Mouse (Mus musculus) intestine, postnatal 0 days (tissue): ENCODE measurements around the gene Antxr1. TPM values are rescaled to one million over a fixed set of nuclear protein-coding genes. Genes with fewer than 3 reads are reported as not detected.

Experiments used
- ATAC-seq: fragments of 200-750 bp; cut with Nextera tagmentation; 2 replicates; pipeline ENCODE4 v1.8.0; 2017; ENCODE audit warnings: mild to moderate bottlenecking, moderate TSS enrichment, moderate library complexity
- H3K27ac ChIP-seq: fragments of 300-500 bp; sonication (generic); 2 replicates; pipeline ENCODE4 v1.5.1; 2014; ENCODE audit warnings: mild to moderate bottlenecking, low read depth, low read length, moderate library complexity
- H3K27me3 ChIP-seq: fragments of 300-500 bp; sonication (generic); replicated peaks from 2 replicates; pipeline ENCODE4 v1.6.1; 2014; ENCODE audit warnings: low read length, mixed read lengths; ENCODE audit not compliant: control insufficient read depth, insufficient read depth
- H3K36me3 ChIP-seq: fragments of 300-500 bp; sonication (generic); 2 replicates; pipeline ENCODE4 v1.6.1; 2014; ENCODE audit warnings: mild to moderate bottlenecking, moderate library complexity; ENCODE audit not compliant: control insufficient read depth, insufficient read depth
- H3K4me1 ChIP-seq: fragments of 300-500 bp; sonication (generic); replicated peaks from 2 replicates; pipeline ENCODE4 v1.6.1; 2014; ENCODE audit warnings: antibody characterized with exemption, low read length, mixed read lengths; ENCODE audit not compliant: control insufficient read depth, insufficient read depth
- H3K4me2 ChIP-seq: fragments of 300-500 bp; sonication (generic); replicated peaks from 2 replicates; pipeline ENCODE4 v1.6.1; 2014; ENCODE audit warnings: low read depth, mild to moderate bottlenecking, moderate library complexity
- H3K4me3 ChIP-seq: fragments of 300-500 bp; sonication (generic); 2 replicates; pipeline ENCODE4 v1.5.1; 2014; ENCODE audit warnings: low read depth, low read length
- H3K9ac ChIP-seq: fragments of 300-500 bp; sonication (generic); 2 replicates; pipeline ENCODE4 v1.6.1; 2014; ENCODE audit warnings: mild to moderate bottlenecking, low read depth, low read length
- H3K9me3 ChIP-seq: fragments of 300-500 bp; sonication (generic); 2 replicates; pipeline ENCODE4 v1.6.1; 2016; ENCODE audit warnings: mixed run types; ENCODE audit not compliant: control insufficient read depth
- CTCF ChIP-seq: sonication (generic); IDR thresholded peaks from 2 replicates; pipeline ENCODE4 v1.5.1; 2016; ENCODE audit warnings: low read depth, mild to moderate bottlenecking, control low read depth, antibody characterized with exemption, moderate library complexity
- WGBS: fragments of 180-500 bp; shearing (Covaris S2); extraction: QIAGEN DNeasy Blood & Tissue Kit; methylation state at CpG from one replicate; pipeline ENCODE4 v1.1.7; 2014; 5-methylcytosine and 5-hydroxymethylcytosine counted together
- polyA plus RNA-seq: library from polyadenylated mRNA; unstranded; fragments of >200 nt; fragmentation: Nextera tagmentation; extraction: Ambion mirVana; gene quantifications from 2 replicates; pipeline ENCODE4 v1.2.1, GENCODE M21; 2015

Antxr1 gene
- polyA plus RNA-seq, 1 experiment from 2014 or later: 4.9 TPM

DNA sequence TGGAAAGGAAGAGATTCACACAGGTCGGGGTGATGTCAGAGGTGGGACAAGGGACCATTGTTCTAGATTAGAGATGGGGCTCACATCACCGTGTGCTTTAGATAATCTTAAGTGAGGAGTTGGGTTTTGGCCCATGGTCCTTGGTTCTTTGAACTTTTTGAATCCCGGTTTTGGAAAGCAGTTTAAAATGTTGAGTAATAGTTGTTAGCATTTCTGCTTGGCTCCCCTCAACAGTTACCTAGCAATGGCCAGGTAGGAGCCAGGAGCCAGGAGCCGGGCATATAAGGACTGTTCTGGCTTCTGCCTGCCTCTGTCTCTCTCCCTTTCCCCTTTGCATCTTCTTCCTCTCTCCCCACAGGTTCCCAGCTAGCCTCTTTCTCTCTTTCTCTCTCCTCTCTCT, 62.5 kb downstream of the Antxr1 start:
- ATAC-seq: no peak
- H3K9ac ChIP-seq: no peak overlapping the region
- H3K27ac ChIP-seq: no peak overlapping the region
- 0 out of 2 replicates have a peak, but pooled peaks cover 3% of the 10 kb centered on the region for H3K4me1 ChIP-seq
- no peak for TF ChIP-seq CTCF
- no peaks in the 10 kb centered on the region for H3K27me3 ChIP-seq
- H3K4me3 ChIP-seq: no peak overlapping the region
- 70% methylated on average over 4 of the region's 4 CpGs for WGBS
- H3K9me3 ChIP-seq: peaks cover 5% of the 10 kb centered on the region; the same call in 1 of the 2 replicates
- no peaks in the 10 kb centered on the region for H3K36me3 ChIP-seq
- no peak overlapping the region for H3K4me2 ChIP-seq

DNA sequence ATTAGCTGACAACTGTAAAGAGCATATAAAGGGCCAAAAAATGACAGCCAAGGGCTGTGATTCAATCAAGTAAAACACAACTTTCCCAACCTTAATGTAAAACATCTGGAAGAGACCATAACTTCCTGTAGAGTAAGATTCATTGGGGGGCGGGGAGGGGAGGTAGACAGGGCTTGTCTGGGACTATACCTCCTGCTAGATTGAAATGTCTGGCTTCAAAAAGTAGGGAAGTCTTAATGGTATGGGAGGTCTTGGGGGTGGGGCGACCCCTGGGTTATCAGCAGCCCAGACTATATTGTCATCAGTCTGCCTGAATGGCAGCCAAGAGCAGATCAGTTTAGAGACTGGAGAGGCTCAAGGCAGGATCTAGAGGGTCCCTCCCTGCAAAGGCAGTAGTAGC, 63.4 kb downstream of the Antxr1 start:
- ATAC-seq: no peak
- WGBS: 79% methylated on average over 2 of the region's 2 CpGs

DNA sequence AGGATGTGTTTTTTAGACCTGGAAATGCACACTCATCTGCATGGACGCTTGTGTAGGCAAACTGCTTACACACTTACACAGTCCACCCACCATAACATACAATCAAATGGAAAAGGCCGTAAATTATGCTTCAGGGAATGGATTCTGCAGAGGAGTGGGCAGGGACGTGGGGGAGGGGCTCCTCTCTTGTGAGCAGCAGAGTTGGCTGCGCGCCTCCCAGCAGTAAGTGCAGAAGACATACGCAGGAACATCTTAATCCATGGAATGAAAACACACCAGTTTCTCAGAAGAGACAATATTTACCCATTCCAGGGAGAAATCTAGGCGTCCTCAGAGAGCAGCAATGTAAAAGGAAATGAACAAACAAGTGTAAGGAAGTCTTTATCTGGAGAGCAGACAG, 65.2 kb downstream of the Antxr1 start:
- no peak for TF ChIP-seq CTCF
- H3K27me3 ChIP-seq: no peaks in the 10 kb centered on the region
- no peaks in the 10 kb centered on the region for H3K4me1 ChIP-seq
- no peak overlapping the region for H3K4me2 ChIP-seq
- no peak overlapping the region for H3K4me3 ChIP-seq
- peaks cover 5% of the 10 kb centered on the region; the same call in 1 of the 2 replicates for H3K9me3 ChIP-seq
- ATAC-seq: no peak
- H3K27ac ChIP-seq: no peak overlapping the region
- WGBS: 10% methylated on average over 7 of the region's 7 CpGs
- H3K9ac ChIP-seq: no peak overlapping the region
- no peaks in the 10 kb centered on the region for H3K36me3 ChIP-seq

More for the DNA sequence above, 63.4 kb downstream of the Antxr1 start:
- TF ChIP-seq CTCF: no peak
- H3K27ac ChIP-seq: no peak overlapping the region
- H3K4me2 ChIP-seq: no peak overlapping the region
- H3K9ac ChIP-seq: no peak overlapping the region
- no peak overlapping the region for H3K4me3 ChIP-seq
- no peaks in the 10 kb centered on the region for H3K36me3 ChIP-seq
- 0 out of 2 replicates have a peak, but pooled peaks cover 3% of the 10 kb centered on the region for H3K4me1 ChIP-seq
- H3K27me3 ChIP-seq: no peaks in the 10 kb centered on the region
- peaks cover 5% of the 10 kb centered on the region; the same call in 1 of the 2 replicates for H3K9me3 ChIP-seq

DNA sequence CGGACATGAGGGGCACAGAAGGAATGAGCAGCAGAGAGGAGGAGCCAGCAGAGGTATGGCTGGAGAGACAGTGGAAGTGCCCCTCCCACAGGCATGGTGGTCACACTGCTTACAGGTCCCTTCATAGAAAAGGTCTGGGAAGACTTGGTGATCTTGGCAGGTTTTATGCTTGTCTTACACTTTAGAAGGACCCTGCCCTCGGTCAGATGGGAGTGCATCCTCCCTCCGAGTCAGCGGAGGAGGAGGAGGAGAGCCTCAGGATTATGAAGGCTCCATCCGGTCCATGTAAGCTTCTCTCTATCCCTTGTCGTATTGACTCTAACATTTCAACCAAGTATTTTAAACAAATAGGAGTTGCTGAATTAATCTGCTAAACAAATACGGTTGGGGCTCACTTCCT, 65.7 kb downstream of the Antxr1 start:
- no peak overlapping the region for H3K9ac ChIP-seq
- no peak overlapping the region for H3K4me2 ChIP-seq
- no peaks in the 10 kb centered on the region for H3K36me3 ChIP-seq
- H3K27ac ChIP-seq: no peak overlapping the region
- no peaks in the 10 kb centered on the region for H3K27me3 ChIP-seq
- no peak for TF ChIP-seq CTCF
- no peaks in the 10 kb centered on the region for H3K4me1 ChIP-seq
- H3K9me3 ChIP-seq: peaks cover 5% of the 10 kb centered on the region; the same call in 1 of the 2 replicates
- 46% methylated on average over 7 of the region's 7 CpGs for WGBS
- no peak for ATAC-seq
- no peak overlapping the region for H3K4me3 ChIP-seq

DNA sequence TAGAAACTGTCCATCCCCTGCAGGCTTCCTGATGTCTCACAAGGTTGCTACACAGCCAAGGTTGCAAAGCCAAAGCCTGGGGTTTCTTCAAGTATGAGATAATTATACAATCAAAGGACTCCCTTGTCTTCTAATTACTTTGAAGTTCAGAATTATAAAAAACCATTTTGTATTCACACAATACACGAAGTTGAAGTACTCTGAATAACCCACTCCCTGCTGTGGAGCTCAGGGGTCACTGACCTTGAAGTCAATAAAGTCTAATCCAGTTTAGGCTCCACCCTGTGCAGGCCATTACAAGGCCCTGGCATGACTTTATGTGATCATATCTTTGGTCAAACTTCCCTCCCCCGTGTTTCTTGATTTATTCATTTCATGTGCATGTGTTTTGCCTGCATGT, 73.0 kb downstream of the Antxr1 start:
- no peak overlapping the region for H3K4me3 ChIP-seq

DNA sequence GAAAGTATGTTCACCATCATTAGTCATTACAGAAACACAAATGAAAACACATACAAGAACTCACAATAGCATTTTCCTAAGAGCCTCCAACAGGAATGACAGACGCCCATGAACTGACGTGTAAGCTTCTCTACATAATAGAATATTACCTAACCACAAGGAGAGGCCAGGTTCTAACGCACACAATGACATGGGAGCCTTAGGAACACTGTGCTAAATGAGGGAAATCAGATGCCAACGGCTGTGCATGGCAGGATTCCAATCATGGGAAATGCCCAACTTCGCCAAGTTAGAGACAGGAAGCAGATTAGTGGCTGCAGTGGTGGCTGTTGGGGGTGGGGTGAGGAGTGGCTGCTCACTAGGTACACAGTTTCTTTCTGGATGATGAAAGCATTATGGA, 76.6 kb downstream of the Antxr1 start:
- H3K27me3 ChIP-seq: no peaks in the 10 kb centered on the region
- no peaks in the 10 kb centered on the region for H3K9me3 ChIP-seq
- no peak overlapping the region for H3K4me2 ChIP-seq
- H3K27ac ChIP-seq: no peak overlapping the region
- ATAC-seq: no peak
- H3K4me1 ChIP-seq: no peaks in the 10 kb centered on the region
- no peak overlapping the region for H3K4me3 ChIP-seq
- no peak overlapping the region for H3K9ac ChIP-seq
- no peak for TF ChIP-seq CTCF
- WGBS: 80% methylated on average over 5 of the region's 5 CpGs
- H3K36me3 ChIP-seq: no peaks in the 10 kb centered on the region

More for the DNA sequence above, 73.0 kb downstream of the Antxr1 start:
- no peaks in the 10 kb centered on the region for H3K4me1 ChIP-seq
- H3K27me3 ChIP-seq: no peaks in the 10 kb centered on the region
- TF ChIP-seq CTCF: no peak
- no peak for ATAC-seq
- no peak overlapping the region for H3K9ac ChIP-seq
- no peak overlapping the region for H3K4me2 ChIP-seq
- 30% methylated on average over 2 of the region's 2 CpGs for WGBS
- H3K9me3 ChIP-seq: no peaks in the 10 kb centered on the region
- no peaks in the 10 kb centered on the region for H3K36me3 ChIP-seq
- H3K27ac ChIP-seq: no peak overlapping the region
